Mouse (Mus musculus) cerebellum, adult 2 months (tissue): ENCODE data around the gene Fads3.

ENCODE experiments used
- CTCF ChIP-seq: fragments of 200-500 bp; IDR thresholded peaks from 2 replicates; pipeline ENCODE4 v1.5.1; 2011; ENCODE audit warnings: low read depth, mild to moderate bottlenecking, control low read depth, low read length, moderate library complexity, borderline replicate concordance; ENCODE audit not compliant: insufficient read depth
- POLR2A ChIP-seq: fragments of 200-500 bp; IDR thresholded peaks from 2 replicates; pipeline ENCODE4 v1.6.1; 2011; ENCODE audit warnings: low read length, control low read depth, borderline replicate concordance; ENCODE audit not compliant: insufficient read depth

GRCm38 (mm10) chr19:10000330-10000729, 41.0 kb upstream of the Fads3 start:
- peak; percentile 63; the same call in 1 of the 2 replicates for TF ChIP-seq CTCF
- TF ChIP-seq POLR2A, result no peak
